In genomic region chr16:13668402-13669108, GRCm38 (mm10) we compare ENCODE assay signal across 8 mouse cellular contexts. TPM values are rescaled to one million over a fixed set of nuclear protein-coding genes. Genes with fewer than 3 reads are reported as not detected.
A peak's percentile ranks its signal among the peaks of the same experiment; 100 is the strongest.
DNase-seq lines count a peak whose midpoint lies in the region; ATAC-seq and TF ChIP-seq lines count a peak whose summit lies in the region.

No protein-coding gene starts in this region.

- H3K27ac ChIP-seq in liver, embryonic 11.5 days (ENCODE audit: low read depth, low read length), result peak overlapping the region; percentile 71
- H3K27ac ChIP-seq in heart, postnatal 0 days (ENCODE audit: low read depth), result peak overlapping the region; percentile 81
- H3K27ac ChIP-seq in liver, postnatal 0 days (ENCODE audit: low read depth), result peak overlapping the region; percentile 59

- no peak for TF ChIP-seq CTCF in heart, postnatal 0 days (IDR thresholded peaks at IDR 0.05; ENCODE audit: low read depth)
- no peak for TF ChIP-seq CTCF in liver, postnatal 0 days (IDR thresholded peaks at IDR 0.05; ENCODE audit: low read depth)

- H3K36me3 ChIP-seq in liver, embryonic 11.5 days (ENCODE audit: control insufficient read depth, insufficient read depth, low read length), result peaks cover 6% of the 10 kb centered on the region
- peaks cover 16% of the 10 kb centered on the region; the same call in 1 of the 2 replicates for H3K36me3 ChIP-seq in heart, postnatal 0 days (replicated peaks; ENCODE audit: control insufficient read depth, insufficient read depth, low read length)
- H3K36me3 ChIP-seq in liver, postnatal 0 days (replicated peaks; ENCODE audit: insufficient read depth, low read length), result 0 out of 2 replicates have a peak, but pooled peaks cover under 1% of the 10 kb centered on the region

- H3K4me3 ChIP-seq in liver, embryonic 11.5 days (ENCODE audit: low read depth, low read length), result peak overlapping the region; percentile 76
- H3K4me3 ChIP-seq in heart, postnatal 0 days (ENCODE audit: low read depth, low read length), result peak overlapping the region; percentile 89
- peak overlapping the region; percentile 62 for H3K4me3 ChIP-seq in liver, postnatal 0 days (ENCODE audit: low read depth, low read length)

- no peak for DNase-seq in liver, embryonic 11.5 days (ENCODE audit: low spot score)
- DNase-seq in liver, result no peak
- peak; percentile 22 for DNase-seq in cerebellum, adult 8-10 months
- no peak for DNase-seq in heart, postnatal 0 days (ENCODE audit: low spot score)
- no peak for DNase-seq in liver, postnatal 0 days
- DNase-seq in layer of hippocampus, adult 8-10 months (ENCODE audit: low spot score in 2 of 2), result no peak
- DNase-seq in urinary bladder, postnatal 4 days (ENCODE audit: low spot score in 2 of 2), result no peak
- DNase-seq in lung, postnatal 25 days (ENCODE audit: low spot score), result no peak

- no peaks in the 10 kb centered on the region for H3K9me3 ChIP-seq in liver, embryonic 11.5 days (ENCODE audit: control insufficient read depth, low read length)
- no peaks in the 10 kb centered on the region for H3K9me3 ChIP-seq in heart, postnatal 0 days (replicated peaks; ENCODE audit: control insufficient read depth, low read length)
- no peaks in the 10 kb centered on the region for H3K9me3 ChIP-seq in liver, postnatal 0 days (ENCODE audit: low read length)

- peak overlapping the region; percentile 67 for H3K4me2 ChIP-seq in liver, embryonic 11.5 days
- H3K4me2 ChIP-seq in heart, postnatal 0 days (ENCODE audit: low read depth, low read length), result peak overlapping the region; percentile 93
- H3K4me2 ChIP-seq in liver, postnatal 0 days (ENCODE audit: low read depth, low read length), result peak overlapping the region; percentile 83

- WGBS in liver, embryonic 11.5 days, result 65% methylated on average over 10 of the region's 10 CpGs
- WGBS in heart, postnatal 0 days, result 66% methylated on average over 10 of the region's 10 CpGs
- 71% methylated on average over 10 of the region's 10 CpGs for WGBS in liver, postnatal 0 days (ENCODE audit: insufficient replicate concordance)

- peak overlapping the region; percentile 79 for H3K9ac ChIP-seq in liver, embryonic 11.5 days (ENCODE audit: low read depth, low read length)
- 0 out of 2 replicates have a peak overlapping the region, but pooled peaks have one; percentile 71 for H3K9ac ChIP-seq in heart, postnatal 0 days (replicated peaks; ENCODE audit: low read depth, low read length)
- no peak overlapping the region for H3K9ac ChIP-seq in liver, postnatal 0 days (replicated peaks)

- ATAC-seq in liver, embryonic 11.5 days (replicated peaks; ENCODE audit: low FRiP score), result no peak
- ATAC-seq in heart, postnatal 0 days (ENCODE audit: insufficient read depth, low read depth), result no peak
- ATAC-seq in liver, postnatal 0 days, result no peak

- no peaks in the 10 kb centered on the region for H3K27me3 ChIP-seq in liver, embryonic 11.5 days (replicated peaks; ENCODE audit: control insufficient read depth, insufficient read depth, low read length)
- no peaks in the 10 kb centered on the region for H3K27me3 ChIP-seq in heart, postnatal 0 days (ENCODE audit: control insufficient read depth, insufficient read depth, low read length)
- H3K27me3 ChIP-seq in liver, postnatal 0 days (ENCODE audit: insufficient read depth, low read length), result no peaks in the 10 kb centered on the region

- no peak for TF ChIP-seq EP300 in heart, postnatal 0 days (IDR thresholded peaks at IDR 0.05; ENCODE audit: low read depth)
- TF ChIP-seq EP300 in liver, postnatal 0 days (IDR thresholded peaks at IDR 0.05; ENCODE audit: low read depth), result no peak

- H3K4me1 ChIP-seq in liver, embryonic 11.5 days (replicated peaks; ENCODE audit: control insufficient read depth, insufficient read depth, low read length), result peaks cover 23% of the 10 kb centered on the region
- peaks cover 22% of the 10 kb centered on the region for H3K4me1 ChIP-seq in heart, postnatal 0 days (ENCODE audit: control insufficient read depth, insufficient read depth)
- peaks cover 26% of the 10 kb centered on the region for H3K4me1 ChIP-seq in liver, postnatal 0 days (ENCODE audit: insufficient read depth)

RNA-seq across cellular contexts. Expression of gene Parn, which starts 0.6 kb away (rescaled TPM):
- 43.9 and 51.2 TPM in 2 replicates for polyA plus RNA-seq in liver, embryonic 11.5 days (2014; fragmentation: Nextera tagmentation; extraction: Ambion mirVana)
- 11.5 and 18.6 TPM in 2 replicates for total RNA-seq in heart, postnatal 0 days (2014; rRNA removed; ENCODE audit: low replicate concordance)
- polyA plus RNA-seq in heart, postnatal 0 days (2015; fragmentation: Nextera tagmentation; extraction: Ambion mirVana), result 22.7 and 23.3 TPM in 2 replicates
- 13.6 and 13.8 TPM in 2 replicates for polyA plus RNA-seq in liver, postnatal 0 days (2015; fragmentation: Nextera tagmentation; extraction: Ambion mirVana)
- total RNA-seq in layer of hippocampus, adult 8-10 months (2022), result 10 to 100 TPM; 24.0 to 30.4 (median 30.0) TPM

RNA-seq across cellular contexts. Expression of gene Bfar, which starts 3.1 kb away (rescaled TPM):
- 28.6 and 28.8 TPM in 2 replicates for polyA plus RNA-seq in liver, embryonic 11.5 days (2014; fragmentation: Nextera tagmentation; extraction: Ambion mirVana)
- 26.4 and 32.3 TPM in 2 replicates for total RNA-seq in heart, postnatal 0 days (2014; rRNA removed; ENCODE audit: low replicate concordance)
- 33.4 and 35.1 TPM in 2 replicates for polyA plus RNA-seq in heart, postnatal 0 days (2015; fragmentation: Nextera tagmentation; extraction: Ambion mirVana)
- 21.3 and 23.1 TPM in 2 replicates for polyA plus RNA-seq in liver, postnatal 0 days (2015; fragmentation: Nextera tagmentation; extraction: Ambion mirVana)
- total RNA-seq in layer of hippocampus, adult 8-10 months (2022), result 10 to 100 TPM; 36.8 to 44.7 (median 42.0) TPM

RNA-seq across cellular contexts. Expression of gene 3110001I22Rik, which starts 3.2 kb away (rescaled TPM):
- 4.9 and 5.2 TPM in 2 replicates for polyA plus RNA-seq in liver, embryonic 11.5 days (2014; fragmentation: Nextera tagmentation; extraction: Ambion mirVana)
- total RNA-seq in heart, postnatal 0 days (2014; rRNA removed; ENCODE audit: low replicate concordance), result 2.2 and 12.4 TPM in 2 replicates
- polyA plus RNA-seq in heart, postnatal 0 days (2015; fragmentation: Nextera tagmentation; extraction: Ambion mirVana), result 1.6 and 2.1 TPM in 2 replicates
- polyA plus RNA-seq in liver, postnatal 0 days (2015; fragmentation: Nextera tagmentation; extraction: Ambion mirVana), result 2.2 and 2.4 TPM in 2 replicates
- 1 to 10 TPM; 3.8 to 6.5 (median 5.9) TPM for total RNA-seq in layer of hippocampus, adult 8-10 months (2022)
